Mouse (Mus musculus) midbrain, embryonic 11.5 days (tissue): ENCODE results near the gene A630001G21Rik. TPM values are rescaled to one million over a fixed set of nuclear protein-coding genes. Genes with fewer than 3 reads are reported as not detected.

Experiments used
- ATAC-seq: fragments of 200-750 bp; cut with Nextera tagmentation; 2 replicates; pipeline ENCODE4 v1.8.0; 2017; ENCODE audit warnings: moderate TSS enrichment, moderate library complexity; ENCODE audit not compliant: low FRiP score
- DNase-seq: peaks from one replicate; pipeline ENCODE4 v3.0.0; 2015; ENCODE audit warnings: low spot score; ENCODE audit errors: missing footprints
- H3K27ac ChIP-seq: fragments of 300-500 bp; sonication (generic); 2 replicates; pipeline ENCODE4 v1.5.1; 2014; ENCODE audit warnings: low read depth, low read length
- H3K27me3 ChIP-seq: fragments of 300-500 bp; sonication (generic); 2 replicates; pipeline ENCODE4 v1.6.1; 2014; ENCODE audit warnings: mild to moderate bottlenecking, low read length, moderate library complexity, mixed read lengths; ENCODE audit not compliant: control insufficient read depth, insufficient read depth
- H3K36me3 ChIP-seq: fragments of 300-500 bp; sonication (generic); 2 replicates; pipeline ENCODE4 v1.6.1; 2014; ENCODE audit warnings: mild to moderate bottlenecking, low read length, moderate library complexity, mixed read lengths; ENCODE audit not compliant: control insufficient read depth, insufficient read depth
- H3K4me1 ChIP-seq: fragments of 300-500 bp; sonication (generic); 2 replicates; pipeline ENCODE4 v1.6.1; 2014; ENCODE audit warnings: low read length; ENCODE audit not compliant: control insufficient read depth, insufficient read depth
- H3K4me2 ChIP-seq: fragments of 300-500 bp; sonication (generic); 2 replicates; pipeline ENCODE4 v1.6.1; 2014; ENCODE audit warnings: mild to moderate bottlenecking, moderate library complexity
- H3K4me3 ChIP-seq: fragments of 300-500 bp; sonication (generic); 2 replicates; pipeline ENCODE4 v1.5.1; 2014; ENCODE audit warnings: low read depth, low read length
- H3K9ac ChIP-seq: fragments of 300-500 bp; sonication (generic); 2 replicates; pipeline ENCODE4 v1.6.1; 2014; ENCODE audit warnings: low read length
- H3K9me3 ChIP-seq: fragments of 300-500 bp; sonication (generic); 2 replicates; pipeline ENCODE4 v1.6.1; 2016; ENCODE audit warnings: low read length; ENCODE audit not compliant: control insufficient read depth
- WGBS: fragments of 180-500 bp; shearing (Covaris S2); extraction: QIAGEN DNeasy Blood & Tissue Kit; methylation state at CpG from one replicate; pipeline ENCODE4 v1.1.7; 2014; 5-methylcytosine and 5-hydroxymethylcytosine counted together
- polyA plus RNA-seq: library from polyadenylated mRNA; unstranded; fragments of >200 nt; fragmentation: Nextera tagmentation; extraction: Ambion mirVana; gene quantifications from 2 replicates; pipeline ENCODE4 v1.2.1, GENCODE M21; 2014

The A630001G21Rik gene
- polyA plus RNA-seq, 1 experiment from 2014 or later = 1.2 TPM

DNA sequence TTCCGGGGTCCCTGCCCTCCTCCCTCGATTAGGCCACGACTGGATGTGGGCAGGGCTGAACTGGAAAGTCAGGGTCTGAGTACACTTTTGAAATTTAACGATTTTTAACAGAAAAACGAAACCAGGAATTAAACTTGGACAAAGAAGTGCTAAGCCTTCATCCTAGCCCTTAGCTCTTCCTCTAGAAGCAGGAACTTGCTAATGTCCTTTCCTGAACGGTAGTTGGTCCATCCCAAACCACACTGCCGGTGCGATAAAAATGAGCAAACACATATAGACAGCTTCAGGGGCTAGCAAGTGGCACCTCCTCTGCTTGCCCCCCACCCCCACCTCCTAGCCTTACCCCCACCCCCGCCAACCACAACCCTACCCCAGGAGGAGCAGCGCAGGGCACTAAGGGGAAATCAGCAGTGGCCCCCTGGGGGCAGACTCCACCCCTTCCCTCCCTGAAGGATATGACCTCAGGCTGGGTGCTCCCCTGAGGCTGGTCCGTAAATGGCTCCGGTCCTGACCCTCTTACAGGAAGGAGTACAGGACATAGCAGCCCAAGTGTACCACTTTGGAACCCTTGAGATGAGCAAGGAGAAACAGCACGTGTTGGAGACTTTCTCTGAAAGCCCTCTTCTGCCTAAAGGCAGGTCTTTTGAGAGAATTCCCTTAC is 42.9 kb downstream of the A630001G21Rik start:
- Histone ChIP-seq H3K4me2 (no peak overlapping the region), H3K9me3 (no peaks in the 10 kb centered on the region), H3K36me3 (no peaks in the 10 kb centered on the region), H3K27me3 (no peaks in the 10 kb centered on the region), H3K27ac (no peak overlapping the region), H3K4me1 (0 out of 2 replicates have a peak, but pooled peaks cover 2% of the 10 kb centered on the region), H3K4me3 (no peak overlapping the region), H3K9ac (no peak overlapping the region)
- DNase-seq (no peak), ATAC-seq (0 out of 2 replicates have a peak, but pooled peaks have one; percentile 25)
- WGBS = 75% methylated on average over 13 of the region's 13 CpGs

DNA sequence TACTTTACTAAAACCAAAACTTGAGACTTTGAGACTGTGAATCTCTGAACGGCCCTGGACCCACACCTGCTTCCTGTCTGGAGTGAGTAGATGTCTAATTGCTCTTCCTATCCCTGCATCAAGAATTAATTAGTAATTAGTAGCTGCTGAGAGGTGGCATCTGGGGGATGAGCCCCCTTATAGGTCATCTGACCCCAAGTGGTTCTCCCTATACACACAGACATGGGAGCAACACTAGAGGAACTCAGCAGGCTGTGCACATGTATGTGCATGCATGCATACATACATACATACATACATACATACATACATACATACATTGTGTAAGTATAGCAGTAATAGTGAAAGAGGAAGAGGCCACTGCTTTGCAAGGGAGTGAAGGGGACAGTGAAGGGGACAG is 43.9 kb downstream of the A630001G21Rik start:
- H3K27me3 ChIP-seq = no peaks in the 10 kb centered on the region
- H3K9ac ChIP-seq = no peak overlapping the region
- H3K27ac ChIP-seq = no peak overlapping the region
- DNase-seq = no peak
- H3K4me1 ChIP-seq = 0 out of 2 replicates have a peak, but pooled peaks cover 2% of the 10 kb centered on the region
- ATAC-seq = no peak
- WGBS = 79% methylated on average over 1 of the region's 1 CpGs
- no peak overlapping the region for H3K4me2 ChIP-seq
- no peaks in the 10 kb centered on the region for H3K9me3 ChIP-seq
- no peak overlapping the region for H3K4me3 ChIP-seq
- H3K36me3 ChIP-seq = no peaks in the 10 kb centered on the region

GRCm38 (mm10) chr1:85732581-85732980 is 45.9 kb downstream of the A630001G21Rik start:
- no peak for ATAC-seq
- H3K4me1 ChIP-seq = 0 out of 2 replicates have a peak, but pooled peaks cover 2% of the 10 kb centered on the region
- H3K4me2 ChIP-seq = no peak overlapping the region
- no peaks in the 10 kb centered on the region for H3K9me3 ChIP-seq
- H3K27ac ChIP-seq = no peak overlapping the region
- DNase-seq = no peak
- H3K4me3 ChIP-seq = no peak overlapping the region
- H3K9ac ChIP-seq = no peak overlapping the region
- H3K27me3 ChIP-seq = no peaks in the 10 kb centered on the region
- WGBS = 79% methylated on average over 3 of the region's 3 CpGs
- no peaks in the 10 kb centered on the region for H3K36me3 ChIP-seq

DNA sequence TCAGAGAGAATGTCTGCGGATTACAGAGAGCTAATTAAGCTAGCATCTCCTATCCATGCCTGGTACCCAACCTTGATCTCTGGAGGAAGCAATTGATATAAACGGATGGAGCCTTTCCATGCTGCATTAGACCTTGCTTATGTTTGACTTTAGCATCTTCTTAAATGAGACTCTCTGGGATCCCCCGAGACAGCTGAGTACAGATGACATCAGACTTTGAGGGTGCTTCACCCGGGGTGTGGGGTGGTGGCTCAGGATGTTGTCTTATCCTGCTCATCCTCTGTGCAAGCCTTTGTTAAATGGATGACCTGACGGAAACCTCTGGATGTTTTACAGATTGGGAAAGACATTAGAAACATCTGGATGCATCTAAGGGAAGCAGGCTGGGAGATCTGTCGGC is 48.0 kb downstream of the A630001G21Rik start:
- Histone ChIP-seq H3K9ac (no peak overlapping the region), H3K9me3 (no peaks in the 10 kb centered on the region), H3K36me3 (no peaks in the 10 kb centered on the region), H3K27ac (no peak overlapping the region), H3K27me3 (no peaks in the 10 kb centered on the region), H3K4me2 (no peak overlapping the region), H3K4me1 (no peaks in the 10 kb centered on the region), H3K4me3 (no peak overlapping the region)
- DNase-seq (no peak), ATAC-seq (no peak)
- WGBS = 80% methylated on average over 6 of the region's 6 CpGs

DNA sequence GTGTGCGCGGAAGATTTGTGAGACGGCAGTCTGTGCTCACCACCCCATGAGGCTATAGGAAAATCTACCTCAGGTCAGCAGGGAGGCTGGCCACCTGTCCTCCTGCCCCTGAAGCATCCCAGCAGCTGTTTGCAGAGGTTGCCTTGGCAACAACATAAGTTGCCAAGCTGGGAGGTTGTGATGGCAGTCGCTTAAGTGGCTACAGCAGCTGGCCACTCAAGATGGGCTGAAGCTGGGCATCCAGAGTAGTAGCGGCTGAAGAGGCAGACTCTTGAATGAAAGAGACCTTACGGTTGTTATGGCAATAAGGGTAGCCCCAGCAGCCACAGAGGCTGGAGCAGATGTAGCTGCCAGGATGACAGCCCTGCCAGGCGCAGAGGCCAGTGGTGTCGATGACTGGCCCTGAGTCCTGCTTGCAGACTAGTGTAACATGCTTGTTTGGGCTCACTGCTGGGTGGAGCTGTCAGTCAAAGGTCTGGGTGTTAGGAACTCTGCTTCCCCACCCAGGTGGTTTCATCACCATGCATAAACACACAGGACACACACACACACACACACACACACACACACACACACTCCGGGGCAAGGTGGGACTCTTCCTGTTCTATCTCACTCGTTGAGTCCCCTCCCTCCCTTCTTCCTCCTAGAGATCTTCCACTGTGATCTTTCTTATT is 58.1 kb downstream of the A630001G21Rik start:
- whole genome bisulfite sequencing = 76% methylated on average over 10 of the region's 10 CpGs
- peak; percentile 70 for ATAC-seq

GRCm38 (mm10) chr1:85719049-85719448 is 59.4 kb downstream of the A630001G21Rik start:
- Histone ChIP-seq H3K36me3 (no peaks in the 10 kb centered on the region), H3K9me3 (no peaks in the 10 kb centered on the region), H3K4me1 (no peaks in the 10 kb centered on the region), H3K4me2 (no peak overlapping the region), H3K27me3 (no peaks in the 10 kb centered on the region), H3K4me3 (no peak overlapping the region), H3K27ac (no peak overlapping the region), H3K9ac (no peak overlapping the region)
- DNase-seq = no peak
- no peak for ATAC-seq
- 88% methylated on average over 4 of the region's 4 CpGs for WGBS

More for the DNA sequence above, 58.1 kb downstream of the A630001G21Rik start:
- Histone ChIP-seq H3K9ac (no peak overlapping the region), H3K27me3 (no peaks in the 10 kb centered on the region), H3K27ac (no peak overlapping the region), H3K4me1 (no peaks in the 10 kb centered on the region), H3K9me3 (no peaks in the 10 kb centered on the region), H3K4me3 (no peak overlapping the region), H3K36me3 (no peaks in the 10 kb centered on the region), H3K4me2 (no peak overlapping the region)
- DNase-seq = no peak

DNA sequence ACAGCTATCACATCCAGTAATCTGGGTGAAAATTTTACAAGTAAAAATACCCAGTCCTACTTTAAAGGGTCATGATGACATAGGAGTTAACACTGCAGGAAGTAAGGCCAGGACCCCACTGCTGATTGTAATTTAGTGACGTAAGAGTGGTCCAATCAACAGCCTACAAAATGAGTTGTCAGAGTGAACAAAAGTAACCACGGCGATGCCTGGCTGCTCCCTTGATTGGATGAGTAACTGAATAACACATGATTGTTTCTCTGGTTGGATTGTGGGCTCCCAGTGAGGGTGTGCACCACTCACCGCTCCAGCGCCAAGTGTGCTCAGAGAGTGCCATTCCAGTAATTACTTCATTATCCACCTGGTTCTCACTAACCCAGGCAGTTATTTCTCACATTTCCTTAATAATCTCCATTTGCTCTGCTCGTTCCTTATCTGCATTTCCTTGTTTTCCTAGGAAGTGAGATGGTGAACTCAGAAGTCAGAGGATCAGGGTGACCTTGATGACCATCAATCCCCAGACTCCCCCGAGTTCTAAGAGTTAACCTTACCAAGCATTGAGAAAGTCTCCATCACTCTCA is 61.9 kb downstream of the A630001G21Rik start:
- Histone ChIP-seq H3K9ac (no peak overlapping the region), H3K36me3 (no peaks in the 10 kb centered on the region), H3K4me3 (no peak overlapping the region), H3K4me2 (no peak overlapping the region), H3K27me3 (no peaks in the 10 kb centered on the region), H3K27ac (no peak overlapping the region), H3K4me1 (no peaks in the 10 kb centered on the region), H3K9me3 (no peaks in the 10 kb centered on the region)
- ATAC-seq = peak; percentile 46; the same call in 1 of the 2 replicates
- DNase-seq = no peak
- 65% methylated on average over 7 of the region's 7 CpGs for WGBS

GRCm38 (mm10) chr1:85714501-85714900 is 63.9 kb downstream of the A630001G21Rik start:
- ATAC-seq = no peak
- no peak overlapping the region for H3K4me3 ChIP-seq

DNA sequence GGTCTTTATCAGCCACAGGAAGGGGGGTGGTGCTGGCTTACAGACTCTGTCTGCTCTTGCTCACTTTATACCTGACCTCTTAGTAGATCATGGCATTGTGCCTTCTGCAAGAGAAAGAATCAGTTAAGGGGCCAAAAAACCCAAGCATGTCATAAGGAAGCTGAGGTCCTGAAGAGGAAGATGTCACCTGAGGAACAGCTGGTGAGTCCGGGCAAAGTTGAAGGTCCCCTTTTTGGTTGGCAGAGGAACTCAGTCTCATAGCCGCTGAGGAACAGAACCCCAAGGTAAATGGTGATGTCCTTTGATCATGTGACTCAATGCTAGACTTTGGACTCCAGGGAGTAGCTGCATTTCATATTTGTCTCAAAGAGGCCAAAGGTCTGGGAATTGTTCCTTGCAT is 71.7 kb downstream of the A630001G21Rik start:
- Histone ChIP-seq H3K27ac (no peak overlapping the region), H3K4me3 (no peak overlapping the region), H3K4me1 (no peaks in the 10 kb centered on the region), H3K27me3 (no peaks in the 10 kb centered on the region), H3K9ac (no peak overlapping the region), H3K9me3 (no peaks in the 10 kb centered on the region), H3K36me3 (no peaks in the 10 kb centered on the region), H3K4me2 (no peak overlapping the region)
- no peak for DNase-seq
- WGBS = 85% methylated on average over 2 of the region's 2 CpGs
- ATAC-seq = no peak

More at GRCm38 (mm10) chr1:85714501-85714900, 63.9 kb downstream of the A630001G21Rik start:
- no peaks in the 10 kb centered on the region for H3K9me3 ChIP-seq
- DNase-seq = no peak
- H3K36me3 ChIP-seq = no peaks in the 10 kb centered on the region
- H3K4me2 ChIP-seq = no peak overlapping the region
- no peak overlapping the region for H3K27ac ChIP-seq
- H3K9ac ChIP-seq = no peak overlapping the region
- H3K27me3 ChIP-seq = no peaks in the 10 kb centered on the region
- no peaks in the 10 kb centered on the region for H3K4me1 ChIP-seq
